Mouse (Mus musculus) splenic B cell, adult 2 months (primary cell): ENCODE data around the gene Slf1.

Experiments
- DNase-seq: peaks from one replicate; pipeline ENCODE4 v3.0.0-alpha.2; 2011; ENCODE audit warnings: low read depth, low spot score
- H3K27me3 ChIP-seq: 2 replicates; pipeline ENCODE4 v1.6.1; 2012; ENCODE audit warnings: mild to moderate bottlenecking, low read length, moderate library complexity, mixed read lengths; ENCODE audit not compliant: control insufficient read depth, poor library complexity, insufficient read depth, severe bottlenecking
- H3K36me3 ChIP-seq: 2 replicates; pipeline ENCODE4 v1.6.1; 2012; ENCODE audit warnings: mild to moderate bottlenecking, low read length, moderate library complexity, mixed read lengths; ENCODE audit not compliant: control insufficient read depth, poor library complexity, insufficient read depth, severe bottlenecking

The Slf1 gene

GRCm38 (mm10) chr13:77047179-77047931 is 87.9 kb downstream of the Slf1 start:
- Histone ChIP-seq H3K36me3 (no peaks in the 10 kb centered on the region; the same call in 1 of the 2 replicates), H3K27me3 (no peaks in the 10 kb centered on the region)
- DNase-seq, result no peak

DNA sequence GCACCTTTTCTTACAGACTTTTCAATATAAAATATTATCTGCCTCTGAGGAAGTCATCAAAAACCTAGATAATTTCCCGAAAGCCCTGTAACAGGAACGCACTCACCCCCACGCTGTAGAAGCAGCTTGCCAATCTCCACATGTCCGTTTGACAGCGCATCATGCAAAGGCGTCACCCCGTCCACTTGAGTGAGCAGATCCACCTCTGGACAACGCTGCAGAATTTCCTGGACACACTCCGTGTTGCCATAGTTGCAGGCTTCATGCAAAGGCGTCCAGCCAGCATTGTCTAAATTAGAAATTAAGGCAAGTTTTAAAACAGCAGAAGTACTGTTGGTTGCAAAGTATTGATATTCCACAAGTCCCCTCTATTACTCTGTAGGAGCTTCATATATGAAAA is 88.9 kb downstream of the Slf1 start:
- no peak for DNase-seq
- Histone ChIP-seq H3K27me3 (no peaks in the 10 kb centered on the region), H3K36me3 (peaks cover 1% of the 10 kb centered on the region; the same call in 1 of the 2 replicates)

DNA sequence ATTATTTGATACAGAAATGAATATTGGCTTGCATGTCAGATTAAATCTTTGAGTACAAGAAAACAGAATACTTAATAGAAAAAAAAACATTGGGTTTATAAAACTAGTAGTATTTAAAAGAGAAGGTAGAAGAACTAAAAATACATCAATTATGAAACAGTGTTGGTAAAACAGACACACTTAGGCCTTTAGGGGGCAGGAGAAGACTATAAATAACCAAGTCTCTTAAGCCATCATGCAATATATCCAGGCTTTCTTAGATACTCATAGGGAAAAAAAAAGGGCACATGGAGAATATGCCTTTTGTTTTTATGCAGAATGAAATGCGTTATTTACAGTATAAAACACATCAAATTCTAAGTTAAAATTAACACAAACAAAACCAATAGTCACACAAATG is 89.9 kb downstream of the Slf1 start:
- peaks cover 1% of the 10 kb centered on the region; the same call in 1 of the 2 replicates for H3K36me3 ChIP-seq
- no peaks in the 10 kb centered on the region for H3K27me3 ChIP-seq
- DNase-seq, result peak; percentile 48

GRCm38 (mm10) chr13:77043375-77043774 is 91.9 kb downstream of the Slf1 start:
- Histone ChIP-seq H3K27me3 (no peaks in the 10 kb centered on the region), H3K36me3 (peaks cover 1% of the 10 kb centered on the region; the same call in 1 of the 2 replicates)
- DNase-seq, result no peak

GRCm38 (mm10) chr13:77029594-77029993 is 105.7 kb downstream of the Slf1 start:
- H3K36me3 ChIP-seq, result no peaks in the 10 kb centered on the region
- DNase-seq, result no peak
- no peaks in the 10 kb centered on the region for H3K27me3 ChIP-seq

GRCm38 (mm10) chr13:77018851-77019250 is 116.4 kb downstream of the Slf1 start:
- DNase-seq, result no peak
- Histone ChIP-seq H3K27me3 (no peaks in the 10 kb centered on the region), H3K36me3 (no peaks in the 10 kb centered on the region)

GRCm38 (mm10) chr13:77003684-77004083 is 131.6 kb downstream of the Slf1 start:
- Histone ChIP-seq H3K27me3 (no peaks in the 10 kb centered on the region), H3K36me3 (no peaks in the 10 kb centered on the region)
- no peak for DNase-seq

DNA sequence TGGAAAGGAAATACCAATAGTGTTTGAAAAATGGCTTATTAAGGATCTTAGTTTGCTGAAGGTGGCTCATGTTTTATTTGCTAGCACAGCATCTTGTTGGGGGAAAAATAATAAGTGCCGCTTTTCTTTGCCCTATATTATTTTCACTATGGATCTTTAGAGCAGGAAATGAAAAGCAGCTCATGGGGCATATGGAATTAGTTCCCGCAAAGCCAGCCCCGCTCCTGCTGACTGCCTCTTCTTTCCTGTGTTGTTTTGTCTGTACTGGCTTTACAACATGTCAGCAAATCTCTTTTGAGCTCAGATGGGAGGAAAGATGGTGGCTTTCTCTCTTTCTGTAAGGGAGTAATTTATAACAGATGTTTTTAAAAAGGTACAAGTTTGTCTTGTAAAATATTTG is 132.6 kb downstream of the Slf1 start:
- Histone ChIP-seq H3K27me3 (no peaks in the 10 kb centered on the region), H3K36me3 (no peaks in the 10 kb centered on the region)
- DNase-seq, result no peak
